Mouse (Mus musculus): ENCODE results near the gene Sh3rf1. TPM values are rescaled to one million over a fixed set of nuclear protein-coding genes. Genes with fewer than 3 reads are reported as not detected.

Sh3rf1 gene
- polyA plus RNA-seq (2015; fragmentation: Illumina TruSeq; extraction: RNeasy Lipid Tissue Mini Kit (QIAGEN cat#74804); ENCODE audit: insufficient read depth, low replicate concordance) = 2.8 TPM

GRCm38 (mm10) chr8:61223729-61224379, at the start of gene Sh3rf1:
Gene Sh3rf1, plus strand, starts transcription at chr8:61223872.

Other genes starting within 250 kb of the Sh3rf1 start
- gene Clcn3, start 240.6 kb upstream of the Sh3rf1 start, polyA plus RNA-seq (2015; fragmentation: Illumina TruSeq; extraction: RNeasy Lipid Tissue Mini Kit (QIAGEN cat#74804); ENCODE audit: insufficient read depth, low replicate concordance) = 47.3 TPM
- 11.1 TPM for gene Nek1, start 230.7 kb upstream of the Sh3rf1 start, polyA plus RNA-seq (2015; fragmentation: Illumina TruSeq; extraction: RNeasy Lipid Tissue Mini Kit (QIAGEN cat#74804); ENCODE audit: insufficient read depth, low replicate concordance)

All from spleen, adult 10 weeks (tissue).